Mouse (Mus musculus): ENCODE results near the gene Ccdc130. TPM values are rescaled to one million over a fixed set of nuclear protein-coding genes. Genes with fewer than 3 reads are reported as not detected.

Gene Ccdc130
- total RNA-seq, 2 experiments from 2014 or later, result 11.0 to 16.2 TPM

GRCm38 (mm10) chr8:84236998-84237473, 33.1 kb downstream of the Ccdc130 start, which contains the start of gene Zswim4:
TSS of gene Zswim4 (minus strand) at chr8:84237055.
- peak; percentile 98 for DNase-seq

- DNase-seq, result no peak
Observed at GRCm38 (mm10) chr8:84236410-84236997, 33.7 kb downstream of the Ccdc130 start.

GRCm38 (mm10) chr8:84235746-84236409, 34.3 kb downstream of the Ccdc130 start:
- DNase-seq, result no peak

DNA sequence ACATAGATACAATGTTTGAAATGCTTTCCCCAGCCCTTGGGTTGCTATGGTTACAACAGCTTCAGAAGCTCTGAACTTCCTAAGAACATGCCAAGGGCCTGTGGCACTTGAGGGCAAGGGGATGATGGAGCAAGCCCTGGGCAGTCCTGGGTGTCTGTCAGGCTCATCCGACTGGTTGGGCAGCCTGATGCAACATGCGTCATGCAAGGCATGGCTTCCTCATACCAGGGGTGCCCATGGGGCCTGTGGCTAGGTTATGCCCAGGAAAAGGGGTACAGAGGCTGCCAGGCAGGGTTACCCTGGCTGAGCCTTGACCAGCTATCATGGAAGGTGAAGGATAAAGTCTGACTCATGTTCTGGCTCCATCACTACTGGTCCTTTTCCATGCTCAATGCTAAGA, 37.1 kb downstream of the Ccdc130 start:
- no peak for DNase-seq

DNA sequence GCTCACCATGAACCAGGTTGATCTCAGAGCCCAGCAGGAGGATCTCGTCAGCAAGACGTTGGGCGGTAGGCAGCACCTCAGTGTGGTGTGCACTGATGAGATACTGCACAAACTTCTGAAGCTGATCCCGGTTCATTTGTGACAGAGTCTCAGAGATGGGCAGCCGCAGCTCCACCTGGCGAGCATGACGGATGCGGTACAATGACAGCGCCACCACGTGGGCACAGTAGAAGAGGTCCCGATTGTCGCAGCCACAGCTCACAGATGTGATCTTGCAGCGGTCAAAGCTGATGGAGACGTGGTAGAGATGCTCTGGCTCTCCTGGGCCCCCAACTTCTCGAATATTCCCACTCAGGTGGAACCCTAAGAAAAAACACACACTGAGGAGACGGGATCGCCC, 39.4 kb downstream of the Ccdc130 start:
- peak; percentile 35 for DNase-seq

DNA sequence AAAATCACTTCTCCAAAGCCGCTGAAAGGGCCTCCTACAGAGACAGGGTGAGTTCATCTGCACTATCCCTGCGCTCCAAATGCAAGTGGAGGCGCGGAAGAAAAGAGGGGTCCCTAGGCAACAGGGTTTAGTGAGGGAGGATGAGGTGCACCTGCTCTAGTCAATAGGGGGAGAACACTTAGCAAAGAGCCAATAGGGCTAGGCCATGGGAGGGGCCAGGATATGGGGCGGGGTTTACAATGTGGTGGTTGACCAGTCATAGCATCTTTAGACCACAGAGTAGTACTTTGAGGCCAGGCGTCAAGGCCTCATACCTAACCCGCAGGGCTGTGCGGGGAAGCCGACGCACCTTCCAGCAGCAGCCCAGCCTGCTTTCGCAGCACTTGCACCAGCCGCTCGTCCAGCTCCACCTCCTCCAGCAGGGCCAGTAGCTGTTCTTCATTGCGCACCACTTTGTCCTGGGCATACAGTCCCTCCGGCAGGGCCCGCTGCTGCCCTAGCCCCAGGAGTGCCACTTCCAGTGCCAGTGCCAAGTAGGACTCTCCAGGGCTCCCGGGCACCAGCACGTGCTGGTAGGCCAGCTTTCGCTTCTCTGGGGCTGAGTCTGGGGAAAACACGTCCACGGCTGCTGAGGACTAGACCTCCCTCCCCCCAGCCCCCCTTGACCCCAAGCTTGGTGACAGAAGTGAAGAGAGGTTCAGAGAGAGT, 46.7 kb downstream of the Ccdc130 start:
- no peak for DNase-seq

DNA sequence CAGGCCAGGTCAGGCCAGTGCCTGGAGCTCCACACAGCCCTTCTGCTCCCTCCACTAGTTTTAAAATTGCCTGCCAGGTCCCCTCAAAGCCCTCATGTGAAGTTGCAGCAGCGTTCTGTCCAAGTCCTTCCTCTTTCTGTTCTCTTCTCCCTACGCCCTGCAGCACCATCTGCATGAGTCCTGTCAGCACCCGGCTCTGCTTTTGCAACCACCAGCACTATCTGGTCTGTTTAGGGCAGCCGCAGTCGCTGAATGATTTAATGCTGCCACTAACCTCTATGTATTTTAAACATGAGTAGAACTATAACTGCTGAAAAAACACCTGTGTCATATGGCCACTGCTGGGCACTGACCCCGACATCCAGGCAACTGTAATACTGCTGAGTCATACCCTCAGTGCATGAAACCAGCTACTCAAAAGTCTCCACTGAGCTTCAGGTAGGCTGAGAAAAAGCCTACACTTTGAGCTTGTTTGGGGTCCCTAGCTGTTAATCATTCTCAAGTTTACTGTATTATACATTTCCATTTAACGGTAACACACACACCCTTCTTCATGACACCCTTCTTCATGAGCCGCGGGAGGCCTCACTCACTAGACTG, 47.5 kb downstream of the Ccdc130 start:
- no peak for DNase-seq

GRCm38 (mm10) chr8:84220105-84220504, 50.1 kb downstream of the Ccdc130 start:
- DNase-seq, result no peak

- DNase-seq, result no peak
Observed at GRCm38 (mm10) chr8:84218143-84218542, 52.0 kb downstream of the Ccdc130 start.

DNA sequence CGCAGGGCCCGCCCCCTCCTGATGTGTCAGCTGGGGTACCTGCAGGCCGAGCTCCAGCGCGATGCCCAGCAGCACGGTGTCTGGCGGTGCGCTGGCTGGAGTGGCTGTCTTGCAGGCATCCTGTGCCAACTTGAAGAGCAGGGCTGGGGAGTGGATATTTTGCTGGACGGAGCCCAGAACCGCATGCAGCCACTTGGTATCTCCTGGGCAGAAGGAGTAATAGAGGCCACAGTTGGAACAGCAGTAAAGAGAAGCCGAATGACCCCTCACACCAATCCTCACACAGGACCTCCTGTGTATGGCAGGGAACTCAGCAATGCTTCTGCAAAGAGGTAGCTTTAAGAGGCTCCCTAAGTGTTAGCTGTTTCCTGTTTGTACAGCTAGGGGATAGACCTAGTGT, 53.0 kb downstream of the Ccdc130 start:
- DNase-seq, result no peak

GRCm38 (mm10) chr8:84213277-84213676, 56.9 kb downstream of the Ccdc130 start:
- no peak for DNase-seq

DNA sequence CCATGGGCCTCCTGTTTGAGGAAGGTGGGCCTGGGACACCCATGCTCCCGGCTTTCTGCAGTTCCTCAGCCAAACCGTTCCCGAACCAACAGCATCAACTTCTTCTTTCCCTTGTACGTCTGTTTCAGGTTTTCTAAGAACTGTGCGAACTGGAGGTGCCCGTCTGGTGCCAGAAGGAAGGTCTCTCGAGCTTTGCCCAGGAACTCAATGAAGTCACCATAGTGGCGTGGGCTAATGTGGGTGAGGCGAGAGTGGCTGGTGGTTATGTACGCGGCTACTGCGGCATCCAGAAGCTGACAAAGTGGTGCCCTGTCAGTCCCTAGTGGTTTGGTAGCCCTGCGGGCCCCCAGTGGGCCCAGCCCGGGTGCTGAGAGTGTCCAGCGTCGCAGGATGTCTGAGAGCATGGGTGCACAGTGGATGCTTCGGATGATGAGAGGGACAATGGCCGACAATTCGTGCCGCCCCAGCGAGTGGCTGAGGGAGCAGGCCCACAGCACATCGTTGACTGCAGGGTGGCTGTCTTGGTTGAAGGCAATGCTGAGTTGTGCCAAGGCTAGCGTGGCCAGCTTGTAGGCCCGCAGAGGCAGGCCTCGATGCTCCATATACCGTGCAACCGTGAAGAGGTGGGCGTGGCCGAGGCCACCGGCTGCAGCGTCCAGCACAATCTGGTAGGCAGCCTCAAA, 58.2 kb downstream of the Ccdc130 start:
- DNase-seq, result no peak

GRCm38 (mm10) chr8:84211202-84211601, 59.0 kb downstream of the Ccdc130 start:
- peak; percentile 52 for DNase-seq

DNA sequence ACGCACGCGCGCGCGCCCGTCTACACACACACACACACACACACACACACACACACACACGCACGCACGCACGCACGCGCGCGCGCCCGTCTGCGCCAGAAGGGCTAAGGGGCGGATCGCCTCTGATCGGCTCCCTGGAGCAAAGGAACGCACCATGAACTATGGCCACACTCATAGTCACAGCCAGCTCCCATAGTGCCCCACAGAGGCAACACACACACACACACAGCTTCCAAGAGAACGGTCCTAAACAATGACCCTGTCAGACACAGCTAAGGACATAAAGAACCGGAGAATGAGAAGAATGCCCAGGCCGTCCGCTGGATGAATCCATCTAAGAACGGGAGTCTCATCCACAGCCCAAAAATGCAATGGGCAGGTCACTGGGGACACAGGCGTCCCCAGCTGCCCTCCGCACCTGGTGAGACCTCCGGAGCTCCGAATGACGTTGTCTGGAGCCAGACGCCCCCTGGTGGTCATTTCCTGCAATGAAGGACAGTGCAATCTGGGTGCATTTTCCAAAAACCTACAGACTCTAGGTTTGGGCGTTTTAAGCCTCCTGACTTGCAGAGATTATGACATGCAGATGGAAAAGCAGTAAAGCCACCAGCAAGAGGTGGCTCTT, 59.9 kb downstream of the Ccdc130 start:
- peak; percentile 93 for DNase-seq

GRCm38 (mm10) chr8:84208381-84209380, 61.5 kb downstream of the Ccdc130 start:
- no peak for DNase-seq

GRCm38 (mm10) chr8:84207811-84208210, 62.4 kb downstream of the Ccdc130 start:
- DNase-seq, result peak; percentile 84
